8 mouse cellular contexts compared by ENCODE assay signal in genomic region chr4:141059616-141060425, GRCm38 (mm10). TPM values are rescaled to one million over a fixed set of nuclear protein-coding genes. Genes with fewer than 3 reads are reported as not detected.
DNase-seq lines count a peak whose midpoint lies in the region; ATAC-seq and TF ChIP-seq lines count a peak whose summit lies in the region.

No protein-coding gene starts in this region.

- peak overlapping the region; percentile 61 for H3K4me3 ChIP-seq in thymus, adult 2 months (ENCODE audit: control insufficient read depth, insufficient read depth, low read length)
- H3K4me3 ChIP-seq in intestine, postnatal 0 days (ENCODE audit: low read depth, low read length) = peak overlapping the region; percentile 64

- TF ChIP-seq CTCF in thymus, adult 2 months (IDR thresholded peaks at IDR 0.05; ENCODE audit: borderline replicate concordance, control insufficient read depth, extremely low read depth, insufficient read depth, low read length, poor library complexity) = no peak
- TF ChIP-seq CTCF in intestine, postnatal 0 days (IDR thresholded peaks at IDR 0.05; ENCODE audit: low read depth) = no peak

- peak; percentile 55 for ATAC-seq in intestine, postnatal 0 days

- H3K27me3 ChIP-seq in thymus, adult 2 months (ENCODE audit: control insufficient read depth, insufficient read depth, low read length) = no peaks in the 10 kb centered on the region
- H3K27me3 ChIP-seq in intestine, postnatal 0 days (replicated peaks; ENCODE audit: control insufficient read depth, insufficient read depth, low read length) = no peaks in the 10 kb centered on the region

- peak overlapping the region; percentile 71 for H3K9ac ChIP-seq in intestine, postnatal 0 days (ENCODE audit: low read depth, low read length)

- no peaks in the 10 kb centered on the region for H3K36me3 ChIP-seq in thymus, adult 2 months (ENCODE audit: control insufficient read depth, insufficient read depth, low read length)
- 0 out of 2 replicates have a peak, but pooled peaks cover 6% of the 10 kb centered on the region for H3K36me3 ChIP-seq in intestine, postnatal 0 days (ENCODE audit: control insufficient read depth, insufficient read depth)

- TF ChIP-seq POLR2A in thymus, adult 2 months (IDR thresholded peaks at IDR 0.05; ENCODE audit: control insufficient read depth, extremely low read depth, insufficient read depth, low read length, poor library complexity) = no peak

- H3K4me2 ChIP-seq in intestine, postnatal 0 days (replicated peaks; ENCODE audit: low read depth) = peak overlapping the region; percentile 89

- intact Hi-C loops in left cerebral cortex, postnatal 25 days (cut with DNase I) = no loop called here

- peaks cover 9% of the 10 kb centered on the region for H3K4me1 ChIP-seq in thymus, adult 2 months (replicated peaks; ENCODE audit: control insufficient read depth, insufficient read depth, low read length)
- H3K4me1 ChIP-seq in intestine, postnatal 0 days (replicated peaks; ENCODE audit: control insufficient read depth, insufficient read depth, low read length) = 0 out of 2 replicates have a peak, but pooled peaks cover 8% of the 10 kb centered on the region

- H3K27ac ChIP-seq in thymus, adult 2 months (ENCODE audit: control insufficient read depth, insufficient read depth, low read length) = no peak overlapping the region
- H3K27ac ChIP-seq in intestine, postnatal 0 days (ENCODE audit: low read depth, low read length) = peak overlapping the region; percentile 57

- WGBS in thymus, adult 2 months = 12% methylated on average over 32 of the region's 32 CpGs
- WGBS in intestine, postnatal 0 days = 3% methylated on average over 32 of the region's 32 CpGs

- peak; percentile 37 for DNase-seq in cerebellum, adult 8-10 months
- DNase-seq in cerebellum, postnatal 14 days = no peak
- no peak for DNase-seq in thymus, adult 2 months
- DNase-seq in thymus, postnatal 36 days = no peak
- peak; percentile 24 for DNase-seq in naive thymus-derived CD4-positive, alpha-beta T cell, adult 2 months (ENCODE audit: low read depth)
- no peak for DNase-seq in left cerebral cortex, postnatal 25 days (ENCODE audit: low spot score in 2 of 2)
- no peak for DNase-seq in adrenal gland, postnatal 14 days

- no peaks in the 10 kb centered on the region for H3K9me3 ChIP-seq in intestine, postnatal 0 days (ENCODE audit: control insufficient read depth)

RNA-seq across cellular contexts. Expression of gene Crocc, which starts 0.5 kb away (rescaled TPM):
- polyA plus RNA-seq in thymus, adult 2 months (2012; rRNA removed) = 12.9 and 17.6 TPM in 2 replicates
- 1.3 and 1.5 TPM in 2 replicates for polyA plus RNA-seq in intestine, postnatal 0 days (2015; fragmentation: Nextera tagmentation; extraction: Ambion mirVana)
- total RNA-seq in left cerebral cortex, postnatal 25 days (2021) = 10 to 100 TPM; 51.4 to 62.7 TPM
- total RNA-seq in adrenal gland, postnatal 14 days (2021) = 7.1 and 9.8 TPM in 2 replicates

RNA-seq across cellular contexts. Expression of gene Necap2, which starts 18.3 kb away (rescaled TPM):
- 105 and 111 TPM in 2 replicates for polyA plus RNA-seq in thymus, adult 2 months (2012; rRNA removed)
- polyA plus RNA-seq in intestine, postnatal 0 days (2015; fragmentation: Nextera tagmentation; extraction: Ambion mirVana) = 103 TPM in 2 replicates
- 10 to 100 TPM; 36.3 to 46.0 TPM for total RNA-seq in left cerebral cortex, postnatal 25 days (2021)
- total RNA-seq in adrenal gland, postnatal 14 days (2021) = 45.5 and 56.4 TPM in 2 replicates

RNA-seq across cellular contexts. Expression of gene Spata21, which starts 28.3 kb away (rescaled TPM):
- polyA plus RNA-seq in thymus, adult 2 months (2012; rRNA removed) = 0.08 and 0.23 TPM in 2 replicates
- 0.12 and 0.33 TPM in 2 replicates for polyA plus RNA-seq in intestine, postnatal 0 days (2015; fragmentation: Nextera tagmentation; extraction: Ambion mirVana)
- total RNA-seq in left cerebral cortex, postnatal 25 days (2021) = under 1 TPM; 0.55 to 0.83 TPM
- not detected in 2 replicates for total RNA-seq in adrenal gland, postnatal 14 days (2021)

RNA-seq across cellular contexts. Expression of gene Mfap2, which starts 49.6 kb away (rescaled TPM):
- polyA plus RNA-seq in thymus, adult 2 months (2012; rRNA removed) = 6.1 and 7.0 TPM in 2 replicates
- 117 and 138 TPM in 2 replicates for polyA plus RNA-seq in intestine, postnatal 0 days (2015; fragmentation: Nextera tagmentation; extraction: Ambion mirVana)
- total RNA-seq in left cerebral cortex, postnatal 25 days (2021) = 1 to 10 TPM; 4.4 to 4.5 TPM
- total RNA-seq in adrenal gland, postnatal 14 days (2021) = 26.0 and 28.6 TPM in 2 replicates

Comparison
In these comparisons a context has a peak if more than half of its experiments do, and no peak if none do; other contexts are left out.
1. DNase-seq: peak in cerebellum, adult 8-10 months (single experiment) and naive thymus-derived CD4-positive, alpha-beta T cell, adult 2 months (single experiment); none in cerebellum, postnatal 14 days (0 of 2), thymus, adult 2 months (single experiment), thymus, postnatal 36 days (0 of 2), left cerebral cortex, postnatal 25 days (0 of 2) and adrenal gland, postnatal 14 days (single experiment).